Mouse (Mus musculus) spleen, embryonic (tissue): ENCODE results near the gene Prr22.

Experiments
- CTCF ChIA-PET: fragments of 350-600 bp; sonication (Branson Sonifier 250); formaldehyde crosslinking; loops from one replicate; lab custom pipeline; 2022; lab: Charles Lee

Gene Prr22

GRCm38 (mm10) chr17:56805784-56806183 is 35.7 kb downstream of the Prr22 start:
- CTCF ChIA-PET, result interaction anchor here (0.7 kb wide), 1 partner anchor 17 kb away, joined by 4 read pairs; no protein-coding TSS in a partner anchor

GRCm38 (mm10) chr17:56808518-56808917 is 38.5 kb downstream of the Prr22 start:
- CTCF ChIA-PET, result interaction anchor here (0.6 to 0.7 kb wide), 3 partner anchors 50 to 226 kb away, joined by 3 to 4 read pairs (median 3); no protein-coding TSS in a partner anchor

- CTCF ChIA-PET, result interaction anchor here (0.5 kb wide), 1 partner anchor 375 kb away, joined by 4 read pairs; no protein-coding TSS in a partner anchor
Measured at GRCm38 (mm10) chr17:56810245-56810644, 40.2 kb downstream of the Prr22 start.

GRCm38 (mm10) chr17:56814316-56815056 is 44.4 kb downstream of the Prr22 start:
- CTCF ChIA-PET, result no interaction called here

GRCm38 (mm10) chr17:56815057-56815345 is 45.0 kb downstream of the Prr22 start:
- CTCF ChIA-PET, result no interaction called here

GRCm38 (mm10) chr17:56818067-56818636 is 48.1 kb downstream of the Prr22 start:
- CTCF ChIA-PET, result interaction anchor here (0.6 kb wide), 1 partner anchor 245 kb away, joined by 3 read pairs; no protein-coding TSS in a partner anchor

- CTCF ChIA-PET, result no interaction called here
Measured at GRCm38 (mm10) chr17:56819032-56819545, 49.0 kb downstream of the Prr22 start.

GRCm38 (mm10) chr17:56819694-56820111 is 49.7 kb downstream of the Prr22 start:
- CTCF ChIA-PET, result no interaction called here
